Mouse (Mus musculus): ENCODE results near the gene Map4k3.
"Not testable (repeated sequence)": the region's sequence is repeated elsewhere in the genome, so short reads cannot be mapped to it uniquely, and the experiment has no call there.

Gene Map4k3

DNA sequence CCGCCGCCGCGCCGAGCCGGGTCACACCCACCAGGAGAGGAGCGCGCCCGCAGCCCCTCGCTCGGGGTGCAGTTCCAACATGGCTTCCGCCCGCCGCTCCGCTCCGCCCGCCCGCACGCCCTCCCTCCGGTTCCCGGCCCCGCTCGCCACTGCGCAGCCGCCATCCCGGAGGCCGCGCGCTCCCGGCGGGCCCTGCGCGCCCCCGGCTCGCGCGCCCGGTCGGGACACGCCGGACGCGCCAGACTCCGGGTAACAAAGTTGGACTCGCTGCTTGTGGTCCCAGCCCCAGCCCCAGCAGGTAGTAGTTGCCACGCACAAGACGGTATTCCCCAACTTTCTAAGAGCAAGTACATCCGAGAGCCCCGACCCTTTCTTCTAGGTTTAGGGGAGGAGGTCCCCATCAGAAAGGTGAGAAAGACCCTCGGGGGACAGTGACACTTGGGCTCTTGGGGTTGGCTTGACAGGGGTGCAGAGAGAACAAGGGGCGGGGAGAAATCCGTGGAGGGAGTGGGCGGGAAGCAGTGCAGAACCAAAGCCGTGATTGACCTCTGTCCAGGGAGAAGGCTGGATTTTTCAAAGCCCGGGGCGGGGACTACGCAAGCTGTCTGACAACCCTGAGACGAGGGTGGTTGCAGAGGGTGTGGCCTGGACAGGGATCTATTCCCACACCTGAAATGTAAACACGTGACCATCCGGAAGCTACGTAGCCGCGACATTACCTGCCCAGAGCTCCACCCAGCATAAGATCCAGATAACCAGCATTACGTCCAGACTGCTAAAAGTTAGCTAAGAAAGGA lies at the start of gene Map4k3:
Gene Map4k3, minus strand, starts transcription at position 424 of the 797 bp plus-strand sequence.
- no peak for DNase-seq (ENCODE audit: low read depth)

DNA sequence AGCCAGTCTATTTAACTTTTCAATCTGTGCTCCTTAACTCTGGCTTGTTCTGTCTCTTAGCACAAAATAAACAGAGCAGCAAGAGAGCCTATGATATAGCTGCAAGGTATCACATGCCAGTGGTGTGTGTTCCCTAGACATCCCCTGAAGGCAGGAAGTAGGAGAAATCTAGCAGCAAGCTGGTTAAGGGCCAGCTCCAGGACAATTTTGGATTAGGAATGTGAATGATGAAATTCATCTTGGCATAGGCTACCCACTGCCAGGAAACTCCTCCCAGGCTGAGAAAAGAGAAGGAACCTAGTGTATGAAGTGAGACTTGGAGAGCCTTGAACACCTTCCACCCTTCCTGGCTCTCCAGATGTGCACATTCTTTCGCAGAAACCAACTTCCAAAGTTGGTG lies 49.3 kb upstream of the Map4k3 start:
- DNase-seq (ENCODE audit: low read depth): no peak

DNA sequence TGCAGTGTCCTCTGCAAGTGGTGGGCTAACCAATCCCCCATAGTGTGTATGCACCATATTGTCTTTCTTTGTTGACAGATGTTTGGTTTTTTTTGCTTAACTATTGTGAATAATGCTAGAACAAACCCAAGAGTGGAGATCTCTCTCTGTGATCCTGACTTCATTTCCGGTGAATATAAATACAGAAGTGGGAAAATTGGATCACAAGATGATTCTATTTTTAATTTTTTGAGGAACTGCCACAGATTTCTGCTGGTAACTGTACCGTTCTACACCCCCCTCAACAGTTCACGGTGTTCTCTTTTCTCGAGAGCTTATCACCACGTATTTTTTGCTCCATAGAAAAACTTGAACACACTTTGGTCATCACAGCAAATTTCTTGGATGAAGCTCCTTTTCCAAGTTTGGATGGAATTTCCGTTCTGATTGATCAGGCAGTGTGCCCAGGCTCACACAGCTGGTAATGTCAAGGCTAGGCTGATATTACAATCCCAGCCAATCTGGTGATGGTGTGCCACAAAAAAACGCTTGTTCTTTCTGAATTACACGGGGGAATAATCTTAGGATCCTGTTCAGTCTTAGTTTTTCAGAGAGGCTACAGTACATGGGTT lies 47.0 kb upstream of the Map4k3 start:
- no peak for DNase-seq (ENCODE audit: low read depth)

DNA sequence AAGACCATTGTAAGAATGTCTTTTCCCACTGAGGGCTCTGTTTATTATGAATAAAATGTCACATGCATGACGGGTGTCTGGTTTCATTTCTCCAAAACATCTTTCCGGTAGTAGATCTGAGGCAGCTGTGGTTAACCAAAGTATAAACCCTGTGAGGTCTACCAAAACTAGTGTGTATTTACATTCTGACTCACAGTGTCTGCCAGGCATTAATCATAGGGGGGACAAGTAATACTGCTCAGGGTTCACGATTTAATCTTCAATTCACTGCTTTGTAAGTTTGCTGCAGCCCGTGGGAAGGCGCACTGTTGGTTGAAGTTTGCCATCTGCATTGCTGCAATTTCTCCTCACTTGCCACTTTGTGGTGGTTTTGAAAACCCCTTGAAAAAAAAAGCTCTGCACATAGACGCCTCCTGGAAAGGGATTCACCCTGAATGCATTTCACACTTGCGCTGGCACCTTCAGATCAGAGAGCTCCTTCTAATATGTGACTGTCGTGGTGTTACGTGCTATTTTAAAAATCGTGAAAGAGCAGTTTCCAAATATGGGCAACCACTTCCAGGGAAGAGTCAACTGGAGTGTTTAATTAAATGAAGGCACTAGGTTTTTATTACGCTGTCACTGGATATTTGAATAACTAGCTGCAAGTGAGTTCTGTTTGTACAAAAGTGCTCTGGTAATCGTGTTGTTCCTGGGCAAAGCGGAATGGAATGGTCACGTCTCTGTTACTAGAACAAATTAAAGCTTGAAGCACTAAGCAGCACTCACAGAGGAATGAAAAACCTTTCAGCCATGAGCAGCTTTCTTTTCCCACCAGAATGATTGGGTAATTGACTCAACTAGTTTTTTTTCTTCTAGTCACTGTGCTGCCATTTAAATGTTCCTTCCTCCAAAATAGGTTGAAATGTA lies 44.5 kb upstream of the Map4k3 start:
- DNase-seq (ENCODE audit: low read depth): no peak

DNA sequence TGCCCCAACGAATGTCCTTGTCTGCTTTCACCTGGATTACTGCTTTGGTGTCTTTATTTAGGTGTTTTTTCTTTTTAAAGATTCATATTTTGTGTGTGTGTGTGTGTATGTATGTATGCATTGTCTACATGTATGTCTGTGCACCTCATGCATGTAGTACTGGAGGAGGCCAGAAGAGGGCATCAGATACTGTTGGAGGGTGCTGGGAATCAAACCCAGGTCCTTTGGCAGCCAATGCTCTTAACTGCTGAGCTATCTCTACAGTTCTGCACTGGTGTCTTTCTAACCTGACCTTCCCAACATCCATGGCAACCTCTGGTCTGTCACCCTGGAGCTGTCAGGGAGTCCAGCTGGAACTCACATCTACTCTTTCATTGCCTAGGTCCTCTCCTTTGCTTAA lies 41.8 kb upstream of the Map4k3 start:
- DNase-seq (ENCODE audit: low read depth): no peak

DNA sequence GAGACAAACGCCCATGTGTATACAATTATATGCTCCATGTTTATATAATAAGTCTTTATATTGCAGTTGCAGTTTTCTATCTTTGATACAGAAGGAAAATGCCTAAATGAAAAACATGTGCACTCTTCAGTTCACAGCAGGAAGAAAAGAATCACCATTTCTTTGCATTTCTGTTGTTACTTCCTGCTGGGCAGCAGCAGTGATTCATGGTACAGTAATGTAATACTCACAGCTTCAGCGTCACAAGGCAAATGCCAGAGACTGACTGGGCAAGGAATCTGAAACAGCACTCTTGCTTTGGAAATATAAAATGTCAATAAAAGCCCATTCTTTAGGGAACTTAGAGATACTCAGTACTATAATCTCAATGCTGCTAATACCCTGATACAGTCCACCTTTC lies 36.9 kb upstream of the Map4k3 start:
- DNase-seq (ENCODE audit: low read depth): no peak

DNA sequence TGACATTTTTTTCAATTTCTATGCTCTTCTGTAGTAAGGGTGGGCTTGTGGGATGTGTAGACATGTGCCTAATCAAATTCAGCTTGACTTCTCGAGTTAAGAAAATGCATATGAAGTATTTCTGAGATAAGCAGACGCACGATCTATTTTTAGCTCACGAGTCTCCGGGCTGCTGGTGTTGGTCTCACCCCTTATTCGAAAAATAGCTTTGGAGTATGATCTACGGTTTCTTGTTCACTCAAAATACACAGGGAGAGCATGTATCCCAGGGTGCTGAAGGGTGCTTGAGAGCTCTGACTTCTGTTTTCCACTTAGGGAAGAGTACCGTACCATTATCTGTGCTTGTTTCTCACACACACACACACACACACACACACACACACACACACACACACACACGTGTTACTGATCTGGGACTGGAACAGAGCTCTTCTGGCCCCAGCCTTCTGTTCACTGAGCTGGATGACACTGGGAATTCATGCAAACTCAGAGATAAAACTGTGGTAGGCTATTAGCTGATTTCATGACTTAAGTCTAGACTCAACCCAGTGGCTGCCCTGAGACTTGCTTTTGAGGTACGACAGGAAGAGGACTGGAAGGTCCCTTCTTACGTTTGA lies 34.9 kb upstream of the Map4k3 start:
- peak; percentile 6 for DNase-seq (ENCODE audit: low read depth)

DNA sequence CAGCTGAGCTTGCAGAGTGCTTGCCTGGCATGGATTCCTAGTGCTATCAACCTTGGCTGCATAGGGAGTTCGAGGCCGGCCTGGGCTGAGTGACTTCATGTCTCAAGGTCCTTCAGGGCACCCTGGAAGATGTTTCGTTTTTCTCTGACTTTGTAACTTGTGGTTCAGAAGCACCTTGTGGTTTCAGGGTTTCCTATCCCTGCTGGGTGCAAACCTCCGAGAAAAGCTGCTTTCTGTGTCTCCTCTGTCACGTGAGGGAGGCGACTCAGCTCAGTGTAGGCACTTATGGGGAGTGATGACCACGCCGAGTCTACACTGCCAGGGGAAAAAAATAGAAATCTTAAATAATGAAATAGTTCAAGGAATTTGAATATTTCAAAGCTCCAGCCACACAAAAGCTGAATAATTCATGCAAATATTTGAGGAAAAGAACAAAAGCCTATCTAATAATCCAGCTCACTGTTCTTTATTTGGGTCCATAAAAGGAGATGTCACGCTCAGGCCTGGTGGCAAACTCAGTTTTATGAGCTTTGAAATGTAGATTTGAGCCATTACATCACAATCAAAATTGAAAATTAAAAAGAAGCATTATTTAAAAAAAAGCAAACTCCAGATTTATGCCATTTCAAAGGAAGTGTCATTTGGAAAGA lies 34.2 kb upstream of the Map4k3 start:
- no peak for DNase-seq (ENCODE audit: low read depth)

DNA sequence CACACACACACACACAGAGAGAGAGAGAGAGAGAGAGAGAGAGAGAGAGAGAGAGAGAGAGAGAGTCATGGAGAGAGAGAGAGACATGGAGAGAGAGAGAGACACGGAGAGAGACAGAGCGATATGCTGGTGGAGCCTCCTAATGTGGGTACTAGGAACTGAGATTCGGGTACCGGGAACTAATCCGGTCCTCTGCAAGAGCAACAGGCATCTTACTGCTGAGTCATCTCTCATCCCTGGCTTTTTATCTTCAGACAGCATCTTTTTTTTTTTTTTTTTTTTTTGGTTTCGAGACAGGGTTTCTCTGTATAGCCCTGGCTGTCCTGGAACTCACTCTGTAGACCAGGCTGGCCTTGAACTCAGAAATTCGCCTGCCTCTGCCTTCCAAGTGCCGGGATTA lies 32.9 kb upstream of the Map4k3 start:
- DNase-seq (ENCODE audit: low read depth): not testable (repeated sequence)

DNA sequence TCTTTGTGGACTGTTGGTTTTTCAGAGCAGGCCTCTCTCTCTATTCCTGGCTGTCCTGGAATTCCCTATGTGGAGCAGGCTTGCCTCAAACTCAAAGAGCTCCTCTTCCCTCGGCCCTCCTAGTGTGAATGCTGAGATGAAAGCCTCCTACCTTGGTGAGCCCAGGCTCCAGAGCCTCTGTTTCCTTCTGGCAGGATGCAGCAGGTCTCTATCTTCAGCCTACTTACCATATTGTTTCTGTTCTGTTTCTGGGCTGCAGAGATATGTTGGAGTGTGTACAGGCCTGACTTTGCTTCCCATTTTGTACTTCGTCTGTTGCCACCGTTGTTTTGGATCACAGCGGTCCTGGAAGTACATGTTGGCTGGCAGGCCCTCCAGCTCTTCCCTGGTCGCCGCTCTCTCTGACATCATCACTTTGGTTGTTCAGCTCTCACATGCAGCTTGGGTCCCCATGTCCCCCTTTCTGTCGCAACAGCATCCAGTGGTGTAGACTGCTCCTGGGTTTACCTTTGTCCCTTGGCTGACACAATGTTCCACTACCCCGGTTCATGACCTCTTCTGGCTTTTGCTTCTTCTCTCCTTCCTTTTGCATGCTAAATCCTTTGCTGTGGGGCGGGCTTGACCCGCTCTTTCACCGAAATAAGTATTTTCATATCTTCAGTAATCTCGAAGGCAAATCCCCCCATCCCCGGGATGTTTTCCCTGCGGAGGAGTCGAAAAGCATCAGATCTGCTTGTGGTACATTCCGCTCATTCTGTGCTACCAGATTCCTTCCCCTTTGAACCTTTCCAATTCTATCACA lies 32.3 kb upstream of the Map4k3 start:
- DNase-seq (ENCODE audit: low read depth): no peak

DNA sequence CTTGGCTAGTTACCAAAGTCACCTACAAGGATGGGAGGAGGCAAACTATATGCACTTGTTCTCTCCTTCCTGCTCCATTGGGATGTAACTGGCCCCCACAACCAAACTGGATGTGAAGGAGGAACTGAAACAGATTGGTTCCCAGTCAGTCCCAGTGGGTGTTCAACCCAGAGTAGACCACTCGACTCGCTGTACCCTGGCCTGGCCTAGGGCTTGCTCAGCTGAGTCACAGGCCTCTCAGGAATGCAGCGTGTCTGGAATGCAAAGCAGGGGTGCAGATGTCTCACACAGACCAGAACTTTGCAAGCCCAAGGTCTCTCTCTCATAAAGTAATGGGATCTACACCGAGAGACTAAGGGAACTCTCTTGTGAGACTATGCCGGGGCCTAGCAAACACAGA lies 27.8 kb upstream of the Map4k3 start:
- DNase-seq (ENCODE audit: low read depth): no peak

DNA sequence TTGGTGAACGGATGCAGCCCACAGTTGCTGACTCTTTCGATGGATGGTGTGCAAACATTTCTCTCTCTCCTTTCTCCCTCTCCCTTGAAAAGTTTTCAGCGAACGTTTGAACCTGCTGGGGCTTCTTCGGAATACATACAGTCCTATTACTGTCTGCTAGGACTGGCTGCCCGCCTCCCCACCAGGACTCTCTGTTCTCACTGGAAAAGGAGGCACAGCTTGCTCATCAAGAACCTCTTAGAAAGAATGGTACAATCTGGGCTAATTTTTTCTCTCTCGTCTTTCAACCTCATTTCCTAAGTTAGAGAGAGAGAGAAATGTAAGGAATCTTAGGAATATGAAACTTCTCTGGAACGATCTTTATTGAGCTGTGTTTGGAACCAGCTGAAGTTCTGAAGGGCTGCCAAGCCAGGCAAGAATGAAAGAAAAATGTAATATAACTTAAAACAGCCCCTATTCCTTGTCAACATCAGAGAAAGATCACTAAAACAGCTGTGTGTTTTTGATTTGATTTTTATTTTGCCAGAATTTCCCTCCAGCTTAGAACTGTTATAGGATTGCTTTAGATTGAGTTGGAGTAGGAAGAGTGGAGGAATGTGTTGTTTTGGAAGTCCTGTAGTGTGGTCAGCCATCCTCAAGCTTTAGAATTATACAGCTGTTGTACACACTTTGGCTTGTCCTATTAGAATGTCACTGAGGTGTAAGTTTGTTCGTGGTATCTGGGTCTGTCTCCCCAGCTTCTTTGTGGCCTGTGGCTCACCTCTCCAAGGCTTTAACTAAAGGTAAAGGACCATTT lies 27.0 kb upstream of the Map4k3 start:
- no peak for DNase-seq (ENCODE audit: low read depth)

DNA sequence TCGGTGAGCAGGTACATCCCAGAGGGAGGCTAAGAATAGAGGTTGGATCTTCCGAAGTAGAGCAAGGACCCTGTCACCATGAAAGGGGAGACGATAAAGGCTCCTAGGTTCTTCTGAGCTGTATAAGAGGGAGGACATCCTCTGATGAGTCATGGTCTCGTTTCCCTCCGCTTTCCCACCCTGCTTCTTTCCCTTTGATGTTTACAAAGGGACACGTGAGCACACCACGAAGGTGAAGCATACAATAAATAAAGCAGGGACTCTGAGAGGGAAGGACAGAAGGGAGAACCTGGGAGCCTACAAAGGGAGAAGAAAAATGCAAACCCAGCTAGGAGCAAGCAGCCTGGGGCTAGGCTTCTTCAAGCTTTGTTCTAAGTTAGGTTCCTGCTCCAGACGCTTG lies 26.3 kb upstream of the Map4k3 start:
- DNase-seq (ENCODE audit: low read depth): no peak

DNA sequence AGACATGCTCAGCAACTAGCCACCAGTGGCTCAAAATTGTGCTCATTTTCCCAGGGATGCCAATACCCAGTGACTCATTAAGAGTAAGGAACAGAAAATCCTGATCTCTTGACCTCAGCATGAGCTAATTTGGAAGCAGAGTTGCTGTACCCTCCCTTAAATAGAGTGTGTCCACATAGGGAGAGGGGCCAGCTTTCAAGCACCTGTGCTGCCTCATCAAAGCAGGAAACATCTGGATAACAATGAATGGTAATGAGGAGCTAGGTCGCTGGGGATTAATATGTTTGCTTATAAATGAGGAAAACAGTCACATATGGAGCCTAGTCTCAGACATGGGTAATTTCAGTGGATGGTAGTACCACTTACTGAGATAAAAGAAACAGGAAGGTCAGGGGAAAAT lies 24.2 kb upstream of the Map4k3 start:
- DNase-seq (ENCODE audit: low read depth): no peak

DNA sequence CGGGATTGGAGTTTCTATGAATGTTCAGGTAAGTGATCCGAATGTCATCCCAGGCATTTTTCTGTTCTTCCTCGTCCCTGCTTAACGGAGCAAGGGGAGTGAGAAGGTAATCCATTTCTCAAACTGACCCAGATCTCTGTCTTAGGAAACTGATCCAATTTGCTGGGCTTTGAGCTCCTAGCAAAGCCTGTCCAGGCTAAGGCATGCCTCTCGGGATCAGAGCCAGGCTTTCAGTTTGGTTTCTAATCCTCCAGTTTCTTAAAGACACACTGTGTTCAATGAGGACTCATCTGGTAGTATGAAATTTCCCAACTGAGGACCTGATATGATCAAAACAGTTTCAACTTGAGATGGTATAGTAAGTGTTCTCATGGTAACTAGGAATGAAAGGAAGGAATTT lies 11.1 kb upstream of the Map4k3 start:
- no peak for DNase-seq (ENCODE audit: low read depth)

DNA sequence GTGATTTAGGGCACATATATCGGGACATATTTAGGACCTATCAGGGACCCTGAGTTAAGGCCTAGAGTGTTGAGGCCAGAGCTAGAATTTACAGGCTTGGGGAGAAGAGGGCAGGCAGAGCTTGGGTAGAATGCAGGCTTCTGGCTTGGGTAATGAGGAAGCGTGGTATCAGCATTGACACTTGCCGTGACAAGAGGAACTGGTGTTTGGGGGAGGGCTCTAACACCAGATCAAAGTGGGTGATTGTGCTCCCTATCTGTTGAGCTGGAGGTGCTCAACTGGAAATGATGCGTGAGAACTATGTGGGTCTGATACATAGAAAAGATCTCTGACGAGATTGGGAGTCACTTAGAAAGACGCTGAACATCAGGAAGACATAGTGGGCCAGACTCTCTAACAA lies 6.4 kb upstream of the Map4k3 start:
- DNase-seq (ENCODE audit: low read depth): no peak

DNA sequence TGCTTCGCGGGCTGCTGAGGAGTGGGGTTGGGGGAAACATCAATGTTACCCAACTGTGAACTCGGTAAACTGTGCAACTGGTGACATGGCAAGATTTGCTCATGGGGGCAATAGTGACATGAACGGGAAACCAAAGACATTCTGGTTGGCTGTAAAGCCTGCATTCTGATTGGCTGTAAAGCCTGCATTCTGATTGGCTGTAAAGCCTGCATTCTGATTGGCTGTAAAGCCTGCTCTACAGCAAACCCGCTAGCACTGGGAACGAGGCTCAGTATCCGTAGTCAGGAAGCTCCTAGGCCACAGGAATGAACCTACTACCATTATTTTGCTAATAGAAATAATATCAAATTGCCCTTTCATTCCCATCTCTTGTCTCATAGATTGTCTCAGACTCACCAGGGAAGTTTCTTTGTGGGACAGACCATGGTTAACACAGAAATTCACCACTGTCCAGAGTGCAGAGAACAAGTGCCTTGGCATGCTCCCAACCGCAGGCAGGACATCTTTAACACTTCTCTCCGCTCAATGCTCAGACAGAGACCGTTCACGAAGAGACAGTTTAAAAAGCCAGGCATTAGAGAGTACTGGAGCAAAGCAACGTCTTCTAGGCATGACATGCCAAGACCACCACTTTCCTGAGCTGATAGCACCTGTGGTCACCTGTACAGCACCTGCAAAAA lies 5.0 kb upstream of the Map4k3 start:
- no peak for DNase-seq (ENCODE audit: low read depth)

DNA sequence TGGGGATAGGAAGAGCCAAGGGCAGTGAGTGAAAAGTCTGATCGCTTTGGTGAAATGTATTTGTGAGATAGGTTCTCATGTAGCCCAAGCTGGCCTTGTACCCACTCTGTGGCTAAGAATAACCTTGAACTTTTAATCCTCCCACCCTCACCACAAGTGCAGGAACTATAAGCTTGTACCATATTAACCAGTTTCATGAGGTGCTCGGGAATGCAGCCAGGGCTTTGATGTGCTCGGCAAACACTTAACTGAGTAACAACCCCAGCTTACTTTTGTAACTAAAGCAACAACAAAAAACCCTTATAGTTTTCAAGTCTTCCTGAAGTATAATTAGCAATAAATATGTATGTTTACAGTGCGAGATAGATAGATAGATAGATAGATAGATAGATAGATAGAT lies 4.0 kb upstream of the Map4k3 start:
- no peak for DNase-seq (ENCODE audit: low read depth)

DNA sequence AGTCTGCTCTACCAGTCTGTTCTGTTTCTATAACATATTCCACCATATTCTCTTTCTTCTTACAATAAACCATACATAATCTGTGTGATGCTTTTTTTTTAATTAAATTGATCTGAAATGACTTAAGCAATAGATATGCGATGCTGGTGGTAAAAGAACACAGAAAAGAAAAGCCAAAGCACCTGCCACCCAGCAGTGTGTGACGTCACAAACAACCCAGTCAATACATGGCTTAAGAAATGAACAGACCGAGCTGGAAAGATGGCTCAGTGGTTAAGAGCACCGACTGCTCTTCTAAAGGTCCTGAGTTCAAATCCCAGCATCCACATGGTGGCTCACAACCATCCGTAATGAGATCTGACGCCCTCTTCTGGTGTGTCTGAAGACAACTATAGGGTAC lies 2.0 kb upstream of the Map4k3 start:
- not testable (repeated sequence) for DNase-seq (ENCODE audit: low read depth)

DNA sequence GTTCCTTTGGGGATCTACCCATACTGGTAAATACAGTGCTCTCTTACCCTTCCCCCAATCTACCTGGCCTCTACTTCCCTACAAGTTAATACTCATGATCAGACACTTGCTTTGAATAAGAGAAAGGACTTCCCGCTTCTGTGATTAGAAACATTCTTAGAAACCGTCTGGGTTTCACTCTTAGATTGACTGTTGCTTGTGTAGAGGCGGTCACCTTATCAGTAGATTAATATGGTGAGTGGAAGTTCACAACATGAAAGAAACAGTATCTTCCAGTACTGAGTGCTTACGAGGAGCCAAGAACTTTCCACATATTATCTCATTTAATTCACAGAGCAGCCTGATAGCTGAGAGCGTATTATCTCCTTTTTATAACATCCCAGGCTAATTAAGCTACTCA lies 1.5 kb upstream of the Map4k3 start:
- DNase-seq (ENCODE audit: low read depth): no peak

All from c-Kit-positive CD71-positive TER-119-negative erythroid progenitor cells, embryonic 14.5 days (primary cell).